Mouse (Mus musculus) MEL-GATA-1-ER (cell line): ENCODE data around the gene C130050O18Rik.

Source experiments
- DNase-seq: peaks from one replicate; pipeline ENCODE4 v3.0.0-alpha.2; 2012; ENCODE audit warnings: low read depth; ENCODE audit errors: extremely low read depth

The C130050O18Rik gene

DNA sequence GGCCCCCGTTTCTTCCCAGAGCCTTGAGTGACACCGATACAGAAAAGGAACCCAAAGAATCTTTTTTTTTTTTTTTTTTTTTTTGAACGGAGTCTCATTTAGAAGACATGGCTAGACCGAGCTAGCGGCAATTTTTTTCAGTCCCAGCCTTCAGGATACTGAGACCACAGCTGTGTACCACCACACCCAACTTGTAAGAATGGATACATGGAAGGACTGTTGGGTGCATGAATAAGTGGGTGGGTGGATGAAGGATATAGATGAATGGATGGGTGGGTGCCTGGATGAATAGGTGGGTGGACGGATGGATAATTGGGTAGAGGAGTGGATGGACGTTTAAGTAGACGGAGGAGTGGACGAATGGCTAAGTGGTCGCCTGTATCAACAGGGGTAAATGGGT is 54.9 kb downstream of the C130050O18Rik start:
- DNase-seq: no peak

DNA sequence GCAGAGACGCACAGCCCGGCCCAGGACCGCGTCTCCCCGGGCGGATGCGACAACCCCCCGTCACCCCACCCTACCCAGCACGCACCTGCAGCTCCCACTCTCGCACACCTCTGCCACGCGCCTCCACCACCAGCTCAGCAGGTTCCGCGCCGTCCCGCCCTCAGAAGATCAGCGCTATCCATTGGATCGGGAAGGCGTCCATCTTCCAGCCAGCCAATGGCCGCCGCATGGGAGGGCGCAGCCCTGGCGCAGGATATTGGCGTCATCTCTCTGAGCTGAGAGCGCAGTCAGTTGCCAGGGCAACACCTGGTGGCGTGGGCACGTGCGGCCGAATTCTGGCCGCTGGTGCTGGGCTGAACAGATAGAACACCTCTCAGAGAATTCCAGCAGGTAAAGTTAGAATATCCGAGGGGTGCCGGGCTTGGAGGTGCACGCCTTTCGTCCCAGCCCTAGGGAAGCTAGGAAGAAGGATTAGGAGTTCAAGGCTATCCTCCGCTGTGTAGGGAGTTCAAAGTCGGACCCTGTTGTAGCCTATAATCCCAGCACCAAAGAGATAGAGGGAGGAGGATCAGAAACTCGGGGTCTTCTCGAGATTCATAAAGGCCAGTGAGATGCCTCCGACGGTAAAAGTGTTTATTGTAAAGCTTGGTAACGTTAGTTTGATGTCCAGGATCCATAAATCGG is 55.4 kb downstream of the C130050O18Rik start, which contains the start of gene 3110082I17Rik:
3110082I17Rik (minus strand) TSS at position 144 of the 684 bp plus-strand sequence.
- DNase-seq: peak; percentile 91

DNA sequence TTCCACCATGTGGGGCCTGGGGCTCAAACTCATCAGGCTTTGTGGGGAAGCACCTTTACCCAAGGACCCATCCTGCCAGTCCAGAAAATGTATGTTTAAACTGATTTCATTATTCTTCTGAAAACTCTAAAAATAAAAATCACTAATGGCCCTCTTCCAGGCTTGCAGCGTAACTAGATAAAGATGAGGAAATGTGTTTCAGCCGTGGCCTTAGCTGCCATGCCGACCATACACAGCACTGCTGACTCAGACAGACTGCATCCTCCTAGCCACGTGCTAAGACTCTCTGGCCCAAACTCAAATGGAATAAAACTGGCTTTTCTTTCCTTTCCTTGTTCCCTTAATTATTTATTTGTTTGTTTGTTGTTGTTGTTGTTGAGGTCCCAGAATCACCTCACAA is 59.8 kb downstream of the C130050O18Rik start:
- DNase-seq: no peak
